Mouse (Mus musculus) midbrain, embryonic 13.5 days (tissue): Measurements from ENCODE around the gene Fmod. TPM values are rescaled to one million over a fixed set of nuclear protein-coding genes. Genes with fewer than 3 reads are reported as not detected.

Source experiments
- ATAC-seq: fragments of 200-750 bp; cut with Nextera tagmentation; 2 replicates; pipeline ENCODE4 v1.8.0; 2017; ENCODE audit warnings: mild to moderate bottlenecking, moderate TSS enrichment, moderate library complexity
- H3K27ac ChIP-seq: fragments of 300-500 bp; sonication (generic); 2 replicates; pipeline ENCODE4 v1.5.1; 2015; ENCODE audit warnings: inconsistent platforms, mild to moderate bottlenecking, moderate library complexity
- H3K27me3 ChIP-seq: fragments of 300-500 bp; sonication (generic); 2 replicates; pipeline ENCODE4 v1.6.1; 2015; ENCODE audit warnings: mild to moderate bottlenecking, inconsistent platforms
- H3K36me3 ChIP-seq: fragments of 300-500 bp; sonication (generic); 2 replicates; pipeline ENCODE4 v1.6.1; 2015; ENCODE audit warnings: mild to moderate bottlenecking, inconsistent platforms
- H3K4me1 ChIP-seq: fragments of 300-500 bp; sonication (generic); replicated peaks from 2 replicates; pipeline ENCODE4 v1.6.1; 2015; ENCODE audit warnings: inconsistent platforms
- H3K4me2 ChIP-seq: fragments of 300-500 bp; sonication (generic); replicated peaks from 2 replicates; pipeline ENCODE4 v1.6.1; 2015; ENCODE audit warnings: moderate library complexity, mild to moderate bottlenecking, inconsistent platforms
- H3K4me3 ChIP-seq: fragments of 300-500 bp; sonication (generic); replicated peaks from 2 replicates; pipeline ENCODE4 v1.5.1; 2015; ENCODE audit warnings: mild to moderate bottlenecking, inconsistent platforms
- H3K9ac ChIP-seq: fragments of 300-500 bp; sonication (generic); replicated peaks from 2 replicates; pipeline ENCODE4 v1.6.1; 2015; ENCODE audit warnings: mild to moderate bottlenecking, inconsistent platforms
- H3K9me3 ChIP-seq: fragments of 300-500 bp; sonication (generic); 2 replicates; pipeline ENCODE4 v1.6.1; 2016; ENCODE audit warnings: mild to moderate bottlenecking, inconsistent platforms
- WGBS: fragments of 180-500 bp; shearing (Covaris S2); methylation state at CpG from one replicate; pipeline ENCODE4 v1.1.7; 2015; 5-methylcytosine and 5-hydroxymethylcytosine counted together
- polyA plus RNA-seq: library from polyadenylated mRNA; unstranded; fragments of >200 nt; fragmentation: Nextera tagmentation; extraction: Ambion mirVana; gene quantifications from 2 replicates; pipeline ENCODE4 v1.2.1, GENCODE M21; 2015

Fmod gene
- polyA plus RNA-seq, 1 experiment from 2014 or later = 5.7 TPM

GRCm38 (mm10) chr1:134057736-134058135 lies 20.7 kb downstream of the Fmod start:
- Histone ChIP-seq H3K9me3 (no peaks in the 10 kb centered on the region), H3K27me3 (no peaks in the 10 kb centered on the region), H3K4me3 (no peak overlapping the region), H3K9ac (no peak overlapping the region), H3K27ac (no peak overlapping the region), H3K36me3 (no peaks in the 10 kb centered on the region), H3K4me1 (peaks cover 43% of the 10 kb centered on the region), H3K4me2 (no peak overlapping the region)
- ATAC-seq = no peak
- 88% methylated on average over 8 of the region's 8 CpGs for WGBS

GRCm38 (mm10) chr1:134058870-134059269 lies 21.8 kb downstream of the Fmod start:
- H3K36me3 ChIP-seq = no peaks in the 10 kb centered on the region
- WGBS = 67% methylated on average over 6 of the region's 6 CpGs
- H3K4me1 ChIP-seq = peaks cover 54% of the 10 kb centered on the region
- no peak overlapping the region for H3K9ac ChIP-seq
- H3K4me2 ChIP-seq = no peak overlapping the region
- H3K27ac ChIP-seq = no peak overlapping the region
- no peak overlapping the region for H3K4me3 ChIP-seq
- no peak for ATAC-seq
- H3K9me3 ChIP-seq = no peaks in the 10 kb centered on the region
- H3K27me3 ChIP-seq = no peaks in the 10 kb centered on the region

GRCm38 (mm10) chr1:134059739-134060695 lies 23.0 kb downstream of the Fmod start:
- Histone ChIP-seq H3K27me3 (no peaks in the 10 kb centered on the region), H3K9me3 (no peaks in the 10 kb centered on the region), H3K4me1 (peaks cover 65% of the 10 kb centered on the region), H3K9ac (peak overlapping the region; percentile 44), H3K27ac (peak overlapping the region; percentile 96), H3K4me3 (peak overlapping the region; percentile 40), H3K4me2 (peak overlapping the region; percentile 75), H3K36me3 (no peaks in the 10 kb centered on the region)
- 69% methylated on average over 16 of the region's 16 CpGs for WGBS
- ATAC-seq = no peak

- H3K27me3 ChIP-seq = no peaks in the 10 kb centered on the region
- peak overlapping the region; percentile 96 for H3K27ac ChIP-seq
- peak; percentile 87 for ATAC-seq
- H3K9me3 ChIP-seq = no peaks in the 10 kb centered on the region
- H3K4me1 ChIP-seq = peaks cover 70% of the 10 kb centered on the region
- peak overlapping the region; percentile 40 for H3K4me3 ChIP-seq
- no peaks in the 10 kb centered on the region for H3K36me3 ChIP-seq
- peak overlapping the region; percentile 75 for H3K4me2 ChIP-seq
- under 1% methylated on average over 30 of the region's 31 CpGs for WGBS
- peak overlapping the region; percentile 68 for H3K9ac ChIP-seq
Measured at GRCm38 (mm10) chr1:134060849-134061569, 24.0 kb downstream of the Fmod start.

- Histone ChIP-seq H3K4me1 (peaks cover 76% of the 10 kb centered on the region), H3K9ac (no peak overlapping the region; the same call in 1 of the 2 replicates)
- no peak for ATAC-seq
Measured at GRCm38 (mm10) chr1:134061915-134062314, 24.9 kb downstream of the Fmod start.

GRCm38 (mm10) chr1:134062411-134063085 lies 25.5 kb downstream of the Fmod start:
- Histone ChIP-seq H3K9ac (0 out of 2 replicates have a peak overlapping the region, but pooled peaks have one; percentile 53), H3K27me3 (no peaks in the 10 kb centered on the region), H3K36me3 (no peaks in the 10 kb centered on the region), H3K27ac (peak overlapping the region; percentile 96), H3K9me3 (no peaks in the 10 kb centered on the region), H3K4me2 (peak overlapping the region; percentile 75), H3K4me1 (peaks cover 82% of the 10 kb centered on the region), H3K4me3 (0 out of 2 replicates have a peak overlapping the region, but pooled peaks have one; percentile 1)
- whole genome bisulfite sequencing = 3% methylated on average over 11 of the region's 11 CpGs
- peak; percentile 51 for ATAC-seq

More at GRCm38 (mm10) chr1:134061915-134062314, 24.9 kb downstream of the Fmod start:
- WGBS = 32% methylated on average over 3 of the region's 3 CpGs
- H3K9me3 ChIP-seq = no peaks in the 10 kb centered on the region
- no peaks in the 10 kb centered on the region for H3K27me3 ChIP-seq
- no peak overlapping the region for H3K4me3 ChIP-seq
- H3K27ac ChIP-seq = peak overlapping the region; percentile 96
- no peaks in the 10 kb centered on the region for H3K36me3 ChIP-seq
- H3K4me2 ChIP-seq = peak overlapping the region; percentile 75

- H3K4me3 ChIP-seq = 0 out of 2 replicates have a peak overlapping the region, but pooled peaks have one; percentile 1
- H3K36me3 ChIP-seq = no peaks in the 10 kb centered on the region
- no peaks in the 10 kb centered on the region for H3K27me3 ChIP-seq
- peaks cover 89% of the 10 kb centered on the region for H3K4me1 ChIP-seq
- ATAC-seq = peak; percentile 80
- WGBS = under 1% methylated on average over 33 of the region's 33 CpGs
- H3K9me3 ChIP-seq = no peaks in the 10 kb centered on the region
- H3K27ac ChIP-seq = peak overlapping the region; percentile 96
- H3K9ac ChIP-seq = peak overlapping the region; percentile 53; the same call in 1 of the 2 replicates
- H3K4me2 ChIP-seq = peak overlapping the region; percentile 75
Measured at GRCm38 (mm10) chr1:134063086-134063772, 26.2 kb downstream of the Fmod start.

- Histone ChIP-seq H3K27ac (peak overlapping the region; percentile 96), H3K4me3 (no peak overlapping the region), H3K9me3 (no peaks in the 10 kb centered on the region), H3K36me3 (no peaks in the 10 kb centered on the region), H3K27me3 (no peaks in the 10 kb centered on the region), H3K4me1 (peaks cover 90% of the 10 kb centered on the region), H3K4me2 (peak overlapping the region; percentile 75), H3K9ac (peak overlapping the region; percentile 50; the same call in 1 of the 2 replicates)
- ATAC-seq = peak; percentile 12
- 3% methylated on average over 9 of the region's 9 CpGs for WGBS
Measured at GRCm38 (mm10) chr1:134063773-134064125, 26.7 kb downstream of the Fmod start.

GRCm38 (mm10) chr1:134064296-134064831 lies 27.3 kb downstream of the Fmod start:
- H3K36me3 ChIP-seq = no peaks in the 10 kb centered on the region
- peak overlapping the region; percentile 75 for H3K4me2 ChIP-seq
- 68% methylated on average over 2 of the region's 2 CpGs for WGBS
- no peak overlapping the region for H3K4me3 ChIP-seq
- peaks cover 86% of the 10 kb centered on the region for H3K4me1 ChIP-seq
- peak overlapping the region; percentile 96 for H3K27ac ChIP-seq
- 0 out of 2 replicates have a peak overlapping the region, but pooled peaks have one; percentile 11 for H3K9ac ChIP-seq
- H3K9me3 ChIP-seq = no peaks in the 10 kb centered on the region
- no peaks in the 10 kb centered on the region for H3K27me3 ChIP-seq
- ATAC-seq = no peak

GRCm38 (mm10) chr1:134065241-134065809 lies 28.3 kb downstream of the Fmod start:
- peak overlapping the region; percentile 96 for H3K27ac ChIP-seq
- no peak overlapping the region for H3K4me3 ChIP-seq
- H3K9ac ChIP-seq = no peak overlapping the region
- 66% methylated on average over 4 of the region's 4 CpGs for WGBS
- no peak overlapping the region for H3K4me2 ChIP-seq
- peaks cover 83% of the 10 kb centered on the region for H3K4me1 ChIP-seq
- H3K9me3 ChIP-seq = no peaks in the 10 kb centered on the region
- ATAC-seq = no peak
- H3K36me3 ChIP-seq = no peaks in the 10 kb centered on the region
- H3K27me3 ChIP-seq = no peaks in the 10 kb centered on the region
